Mouse (Mus musculus) gastrocnemius, postnatal 25 days (tissue): ENCODE results near the gene Plcb1. TPM values are rescaled to one million over a fixed set of nuclear protein-coding genes. Genes with fewer than 3 reads are reported as not detected.

ENCODE experiments used
- DNase-seq: peaks from one replicate; pipeline ENCODE4 v3.0.0; 2022
- total RNA-seq, 2 experiments: library from RNA; stranded (reverse); gene quantifications; 1 replicate in 1 of 2; 2 replicates in 1 of 2; pipeline ENCODE4 v1.2.3; 2021

The Plcb1 gene
- total RNA-seq, 2 experiments from 2014 or later = 1.5 to 1.8 TPM

- no peak for DNase-seq
Measured at GRCm38 (mm10) chr2:135072503-135072902, 286.6 kb downstream of the Plcb1 start.

GRCm38 (mm10) chr2:135073014-135073413 is 287.1 kb downstream of the Plcb1 start:
- no peak for DNase-seq

GRCm38 (mm10) chr2:135075375-135075774 is 289.5 kb downstream of the Plcb1 start:
- DNase-seq = no peak

GRCm38 (mm10) chr2:135092588-135093162 is 306.8 kb downstream of the Plcb1 start:
- DNase-seq = no peak

- DNase-seq = no peak
Measured at GRCm38 (mm10) chr2:135101292-135101691, 315.4 kb downstream of the Plcb1 start.

GRCm38 (mm10) chr2:135101943-135102342 is 316.1 kb downstream of the Plcb1 start:
- DNase-seq = no peak

GRCm38 (mm10) chr2:135106649-135107048 is 320.8 kb downstream of the Plcb1 start:
- no peak for DNase-seq

- DNase-seq = no peak
Measured at GRCm38 (mm10) chr2:135108607-135109006, 322.7 kb downstream of the Plcb1 start.

GRCm38 (mm10) chr2:135114501-135115128 is 328.7 kb downstream of the Plcb1 start:
- no peak for DNase-seq

- DNase-seq = no peak
Measured at GRCm38 (mm10) chr2:135123057-135123456, 337.2 kb downstream of the Plcb1 start.

- no peak for DNase-seq
Measured at GRCm38 (mm10) chr2:135123695-135124343, 338.0 kb downstream of the Plcb1 start.

GRCm38 (mm10) chr2:135140576-135140975 is 354.7 kb downstream of the Plcb1 start:
- DNase-seq = no peak

- DNase-seq = no peak
Measured at GRCm38 (mm10) chr2:135152289-135152688, 366.4 kb downstream of the Plcb1 start.

GRCm38 (mm10) chr2:135153248-135153647 is 367.4 kb downstream of the Plcb1 start:
- no peak for DNase-seq

GRCm38 (mm10) chr2:135156055-135156454 is 370.2 kb downstream of the Plcb1 start:
- DNase-seq = no peak

- no peak for DNase-seq
Measured at GRCm38 (mm10) chr2:135157961-135158360, 372.1 kb downstream of the Plcb1 start.

- no peak for DNase-seq
Measured at GRCm38 (mm10) chr2:135161673-135162072, 375.8 kb downstream of the Plcb1 start.

- no peak for DNase-seq
Measured at GRCm38 (mm10) chr2:135165512-135165911, 379.6 kb downstream of the Plcb1 start.

GRCm38 (mm10) chr2:135175544-135175943 is 389.7 kb downstream of the Plcb1 start:
- DNase-seq = no peak

GRCm38 (mm10) chr2:135187659-135188058 is 401.8 kb downstream of the Plcb1 start:
- DNase-seq = no peak

GRCm38 (mm10) chr2:135200830-135201229 is 415.0 kb downstream of the Plcb1 start:
- DNase-seq = no peak

- no peak for DNase-seq
Measured at GRCm38 (mm10) chr2:135202390-135202789, 416.5 kb downstream of the Plcb1 start.
